Mouse (Mus musculus) heart, postnatal 4 days (tissue): ENCODE data around the gene Mpzl1. TPM values are rescaled to one million over a fixed set of nuclear protein-coding genes. Genes with fewer than 3 reads are reported as not detected.

Experiments used
- DNase-seq: peaks from one replicate; pipeline ENCODE4 v3.0.0; 2021
- total RNA-seq, 2 experiments: library from RNA; stranded (reverse); gene quantifications; 2 replicates each; pipeline ENCODE4 v1.2.3; 2021

Gene Mpzl1
- total RNA-seq, 2 experiments from 2014 or later, result 65.0 to 65.2 TPM

- DNase-seq, result no peak
Observed at GRCm38 (mm10) chr1:165613926-165614325, 20.4 kb downstream of the Mpzl1 start.

- no peak for DNase-seq
Observed at GRCm38 (mm10) chr1:165612714-165613113, 21.6 kb downstream of the Mpzl1 start.

- no peak for DNase-seq
Observed at GRCm38 (mm10) chr1:165610321-165610999, 23.9 kb downstream of the Mpzl1 start.

GRCm38 (mm10) chr1:165609495-165610320 is 24.6 kb downstream of the Mpzl1 start:
- no peak for DNase-seq

GRCm38 (mm10) chr1:165608904-165609303 is 25.4 kb downstream of the Mpzl1 start:
- no peak for DNase-seq

GRCm38 (mm10) chr1:165605774-165606173 is 28.6 kb downstream of the Mpzl1 start:
- DNase-seq, result peak; percentile 51

GRCm38 (mm10) chr1:165605108-165605507 is 29.2 kb downstream of the Mpzl1 start:
- no peak for DNase-seq

- DNase-seq, result no peak
Observed at GRCm38 (mm10) chr1:165604203-165604602, 30.1 kb downstream of the Mpzl1 start.

- DNase-seq, result no peak
Observed at GRCm38 (mm10) chr1:165603218-165603617, 31.1 kb downstream of the Mpzl1 start.

GRCm38 (mm10) chr1:165601775-165602280 is 32.5 kb downstream of the Mpzl1 start:
- no peak for DNase-seq

GRCm38 (mm10) chr1:165594699-165595421 is 39.5 kb downstream of the Mpzl1 start:
- DNase-seq, result no peak

GRCm38 (mm10) chr1:165592295-165593082 is 41.8 kb downstream of the Mpzl1 start:
- peak; percentile 49 for DNase-seq

GRCm38 (mm10) chr1:165590760-165591159 is 43.6 kb downstream of the Mpzl1 start:
- DNase-seq, result no peak

- DNase-seq, result peak; percentile 71
Observed at GRCm38 (mm10) chr1:165589280-165590048, 44.9 kb downstream of the Mpzl1 start.

GRCm38 (mm10) chr1:165587845-165588244 is 46.5 kb downstream of the Mpzl1 start:
- DNase-seq, result no peak

- DNase-seq, result no peak
Observed at GRCm38 (mm10) chr1:165586366-165586765, 48.0 kb downstream of the Mpzl1 start.

- DNase-seq, result peak; percentile 40
Observed at GRCm38 (mm10) chr1:165585389-165586104, 48.8 kb downstream of the Mpzl1 start.

GRCm38 (mm10) chr1:165583529-165584184 is 50.7 kb downstream of the Mpzl1 start:
- DNase-seq, result peak; percentile 95

GRCm38 (mm10) chr1:165581255-165581654 is 53.1 kb downstream of the Mpzl1 start:
- no peak for DNase-seq

- no peak for DNase-seq
Observed at GRCm38 (mm10) chr1:165579332-165579731, 55.0 kb downstream of the Mpzl1 start.
